Mouse (Mus musculus) kidney, postnatal 0 days (tissue): ENCODE results near the gene Pptc7. TPM values are rescaled to one million over a fixed set of nuclear protein-coding genes. Genes with fewer than 3 reads are reported as not detected.

Source experiments
- ATAC-seq: fragments of 200-750 bp; cut with Nextera tagmentation; replicated peaks from 2 replicates; pipeline ENCODE4 v1.8.0; 2017; ENCODE audit warnings: low read depth, moderate number of reproducible peaks, moderate TSS enrichment, moderate library complexity; ENCODE audit not compliant: low FRiP score
- DNase-seq: peaks from one replicate; pipeline ENCODE4 v3.0.0-alpha.2; 2016; ENCODE audit warnings: low spot score
- H3K27ac ChIP-seq: fragments of 300-500 bp; sonication (generic); 2 replicates; pipeline ENCODE4 v1.5.1; 2014; ENCODE audit warnings: mild to moderate bottlenecking
- H3K27me3 ChIP-seq: fragments of 300-500 bp; sonication (generic); 2 replicates; pipeline ENCODE4 v1.6.1; 2014; ENCODE audit warnings: low read length, mixed read lengths; ENCODE audit not compliant: insufficient read depth
- H3K36me3 ChIP-seq: fragments of 300-500 bp; sonication (generic); 2 replicates; pipeline ENCODE4 v1.6.1; 2014; ENCODE audit warnings: low read length, mixed read lengths; ENCODE audit not compliant: insufficient read depth
- H3K4me1 ChIP-seq: fragments of 300-500 bp; sonication (generic); replicated peaks from 2 replicates; pipeline ENCODE4 v1.6.1; 2014; ENCODE audit warnings: antibody characterized with exemption, low read length, mixed read lengths; ENCODE audit not compliant: insufficient read depth
- H3K4me2 ChIP-seq: fragments of 300-500 bp; sonication (generic); 2 replicates; pipeline ENCODE4 v1.6.1; 2014; ENCODE audit warnings: mild to moderate bottlenecking, low read length, moderate library complexity, mixed read lengths
- H3K4me3 ChIP-seq: fragments of 300-500 bp; sonication (generic); replicated peaks from 2 replicates; pipeline ENCODE4 v1.5.1; 2014; ENCODE audit warnings: low read depth, low read length
- H3K9ac ChIP-seq: fragments of 300-500 bp; sonication (generic); 2 replicates; pipeline ENCODE4 v1.6.1; 2014; ENCODE audit warnings: low read depth, low read length
- H3K9me3 ChIP-seq: fragments of 300-500 bp; sonication (generic); replicated peaks from 2 replicates; pipeline ENCODE4 v1.6.1; 2016; ENCODE audit warnings: low read length, inconsistent platforms, mixed read lengths
- CTCF ChIP-seq: IDR thresholded peaks from 2 replicates; pipeline ENCODE4 v1.5.1; 2016; ENCODE audit warnings: antibody characterized with exemption, low read depth, mild to moderate bottlenecking, moderate library complexity
- WGBS: fragments of 180-500 bp; shearing (Covaris S2); extraction: QIAGEN DNeasy Blood & Tissue Kit; methylation state at CpG from one replicate; pipeline ENCODE4 v1.1.7; 2014; 5-methylcytosine and 5-hydroxymethylcytosine counted together
- polyA plus RNA-seq: library from polyadenylated mRNA; unstranded; fragments of >200 nt; fragmentation: Nextera tagmentation; extraction: Ambion mirVana; gene quantifications from 2 replicates; pipeline ENCODE4 v1.2.1, GENCODE M21; 2015

Pptc7 gene
- polyA plus RNA-seq, 1 experiment from 2014 or later, result 12.1 TPM

- H3K4me2 ChIP-seq, result no peak overlapping the region
- H3K4me3 ChIP-seq, result no peak overlapping the region
- H3K9ac ChIP-seq, result no peak overlapping the region
- 80% methylated on average over 3 of the region's 3 CpGs for WGBS
- DNase-seq (no peak), ATAC-seq (no peak)
- TF ChIP-seq CTCF, result no peak
- H3K4me1 ChIP-seq, result no peaks in the 10 kb centered on the region
- no peaks in the 10 kb centered on the region for H3K36me3 ChIP-seq
- no peak overlapping the region for H3K27ac ChIP-seq
- no peaks in the 10 kb centered on the region for H3K9me3 ChIP-seq
- no peaks in the 10 kb centered on the region for H3K27me3 ChIP-seq
Observed at GRCm38 (mm10) chr5:122334682-122335081, 50.5 kb downstream of the Pptc7 start.

GRCm38 (mm10) chr5:122336554-122337294 is 52.6 kb downstream of the Pptc7 start:
- Histone ChIP-seq H3K4me2 (no peak overlapping the region), H3K9me3 (no peaks in the 10 kb centered on the region), H3K4me1 (no peaks in the 10 kb centered on the region), H3K27me3 (no peaks in the 10 kb centered on the region), H3K4me3 (no peak overlapping the region), H3K9ac (no peak overlapping the region), H3K27ac (no peak overlapping the region), H3K36me3 (no peaks in the 10 kb centered on the region)
- TF ChIP-seq CTCF, result no peak
- WGBS, result 89% methylated on average over 7 of the region's 7 CpGs
- DNase-seq (no peak), ATAC-seq (no peak)

GRCm38 (mm10) chr5:122342874-122343273 is 58.7 kb downstream of the Pptc7 start:
- Histone ChIP-seq H3K27ac (no peak overlapping the region), H3K36me3 (no peaks in the 10 kb centered on the region), H3K9ac (no peak overlapping the region), H3K27me3 (no peaks in the 10 kb centered on the region), H3K9me3 (no peaks in the 10 kb centered on the region), H3K4me3 (no peak overlapping the region), H3K4me2 (no peak overlapping the region), H3K4me1 (no peaks in the 10 kb centered on the region)
- ATAC-seq (no peak), DNase-seq (no peak)
- 76% methylated on average over 1 of the region's 1 CpGs for WGBS
- no peak for TF ChIP-seq CTCF

GRCm38 (mm10) chr5:122343768-122344167 is 59.6 kb downstream of the Pptc7 start:
- 58% methylated on average over 7 of the region's 7 CpGs for WGBS
- no peak overlapping the region for H3K4me2 ChIP-seq
- no peaks in the 10 kb centered on the region for H3K27me3 ChIP-seq
- DNase-seq, result no peak
- no peak overlapping the region for H3K27ac ChIP-seq
- no peak for ATAC-seq
- TF ChIP-seq CTCF, result no peak
- H3K36me3 ChIP-seq, result no peaks in the 10 kb centered on the region
- no peaks in the 10 kb centered on the region for H3K9me3 ChIP-seq
- no peak overlapping the region for H3K9ac ChIP-seq
- H3K4me1 ChIP-seq, result no peaks in the 10 kb centered on the region
- no peak overlapping the region for H3K4me3 ChIP-seq

- WGBS, result 9% methylated on average over 5 of the region's 5 CpGs
- no peak overlapping the region for H3K9ac ChIP-seq
- no peaks in the 10 kb centered on the region for H3K4me1 ChIP-seq
- H3K4me2 ChIP-seq, result no peak overlapping the region
- H3K27me3 ChIP-seq, result no peaks in the 10 kb centered on the region
- ATAC-seq (0 out of 2 replicates have a peak, but pooled peaks have one; percentile 66), DNase-seq (peak; percentile 87)
- H3K27ac ChIP-seq, result no peak overlapping the region
- H3K4me3 ChIP-seq, result no peak overlapping the region
- TF ChIP-seq CTCF, result peak; percentile 92
- no peaks in the 10 kb centered on the region for H3K36me3 ChIP-seq
- H3K9me3 ChIP-seq, result no peaks in the 10 kb centered on the region
Observed at GRCm38 (mm10) chr5:122344260-122344659, 60.1 kb downstream of the Pptc7 start.

GRCm38 (mm10) chr5:122345777-122346176 is 61.6 kb downstream of the Pptc7 start:
- Histone ChIP-seq H3K9me3 (no peaks in the 10 kb centered on the region), H3K4me1 (no peaks in the 10 kb centered on the region), H3K4me2 (no peak overlapping the region), H3K9ac (no peak overlapping the region), H3K27me3 (no peaks in the 10 kb centered on the region), H3K27ac (no peak overlapping the region), H3K4me3 (no peak overlapping the region), H3K36me3 (no peaks in the 10 kb centered on the region)
- ATAC-seq, result no peak
- no peak for DNase-seq
- 81% methylated on average over 4 of the region's 4 CpGs for WGBS
- TF ChIP-seq CTCF, result peak; percentile 11; the same call in 1 of the 2 replicates
